Mouse (Mus musculus) liver, embryonic 13.5 days (tissue): ENCODE measurements around the gene Zdhhc6. TPM values are rescaled to one million over a fixed set of nuclear protein-coding genes. Genes with fewer than 3 reads are reported as not detected.

Source experiments
- ATAC-seq: fragments of 200-750 bp; cut with Nextera tagmentation; 2 replicates; pipeline ENCODE4 v1.8.0; 2017; ENCODE audit warnings: low read depth, mild to moderate bottlenecking, moderate number of reproducible peaks, moderate library complexity
- DNase-seq: peaks from one replicate; pipeline ENCODE4 v3.0.0; 2022
- H3K27ac ChIP-seq: fragments of 300-500 bp; sonication (generic); 2 replicates; pipeline ENCODE4 v1.5.1; 2015; ENCODE audit warnings: moderate library complexity, mild to moderate bottlenecking, inconsistent platforms
- H3K27me3 ChIP-seq: fragments of 300-500 bp; sonication (generic); 2 replicates; pipeline ENCODE4 v1.6.1; 2015; ENCODE audit warnings: mild to moderate bottlenecking, inconsistent platforms
- H3K36me3 ChIP-seq: fragments of 300-500 bp; sonication (generic); 2 replicates; pipeline ENCODE4 v1.6.1; 2015; ENCODE audit warnings: mild to moderate bottlenecking, inconsistent platforms
- H3K4me1 ChIP-seq: fragments of 300-500 bp; sonication (generic); replicated peaks from 2 replicates; pipeline ENCODE4 v1.6.1; 2015; ENCODE audit warnings: inconsistent platforms
- H3K4me2 ChIP-seq: fragments of 300-500 bp; sonication (generic); 2 replicates; pipeline ENCODE4 v1.6.1; 2015; ENCODE audit warnings: inconsistent platforms, mild to moderate bottlenecking, moderate library complexity
- H3K4me3 ChIP-seq: fragments of 300-500 bp; sonication (generic); replicated peaks from 2 replicates; pipeline ENCODE4 v1.5.1; 2015; ENCODE audit warnings: mild to moderate bottlenecking, inconsistent platforms
- H3K9ac ChIP-seq: fragments of 300-500 bp; sonication (generic); 2 replicates; pipeline ENCODE4 v1.6.1; 2015; ENCODE audit warnings: mild to moderate bottlenecking, inconsistent platforms
- H3K9me3 ChIP-seq: fragments of 300-500 bp; sonication (generic); replicated peaks from 2 replicates; pipeline ENCODE4 v1.6.1; 2016; ENCODE audit warnings: inconsistent platforms
- WGBS: fragments of 180-500 bp; shearing (Covaris S2); methylation state at CpG from one replicate; pipeline ENCODE4 v1.1.7; 2015; ENCODE audit not compliant: insufficient replicate concordance; 5-methylcytosine and 5-hydroxymethylcytosine counted together
- polyA plus RNA-seq: library from polyadenylated mRNA; unstranded; fragments of >200 nt; fragmentation: Nextera tagmentation; extraction: Ambion mirVana; gene quantifications from 2 replicates; pipeline ENCODE4 v1.2.1, GENCODE M21; 2015

Gene Zdhhc6
- polyA plus RNA-seq, 1 experiment from 2014 or later = 64.9 TPM

DNA sequence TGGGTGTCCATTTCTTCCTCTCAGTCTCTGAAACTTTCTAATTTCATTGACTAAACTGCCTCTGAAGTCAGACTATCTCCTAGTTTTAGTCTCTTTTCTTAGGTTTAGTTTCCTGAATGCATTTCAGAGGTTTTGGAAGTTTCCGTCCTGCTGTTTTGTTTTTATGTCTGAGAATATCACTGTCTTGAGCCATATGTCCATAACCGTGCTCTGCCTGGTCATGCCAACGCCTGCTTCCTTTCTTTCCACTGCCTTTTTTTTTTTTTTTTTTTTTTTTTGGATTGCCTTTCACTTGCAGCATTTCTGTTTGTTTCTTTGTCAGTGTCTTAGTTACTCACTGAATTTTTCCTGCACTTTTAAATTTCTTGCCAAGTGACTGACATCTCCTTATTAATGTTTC, 15.3 kb downstream of the Zdhhc6 start:
- Histone ChIP-seq H3K4me3 (no peak overlapping the region), H3K4me2 (no peak overlapping the region), H3K9me3 (no peaks in the 10 kb centered on the region), H3K36me3 (peaks cover 82% of the 10 kb centered on the region), H3K27ac (peak overlapping the region; percentile 29; the same call in 1 of the 2 replicates), H3K9ac (no peak overlapping the region), H3K27me3 (no peaks in the 10 kb centered on the region), H3K4me1 (peaks cover 25% of the 10 kb centered on the region)
- 82% methylated on average over 3 of the region's 3 CpGs for WGBS
- no peak for ATAC-seq
- DNase-seq = no peak

DNA sequence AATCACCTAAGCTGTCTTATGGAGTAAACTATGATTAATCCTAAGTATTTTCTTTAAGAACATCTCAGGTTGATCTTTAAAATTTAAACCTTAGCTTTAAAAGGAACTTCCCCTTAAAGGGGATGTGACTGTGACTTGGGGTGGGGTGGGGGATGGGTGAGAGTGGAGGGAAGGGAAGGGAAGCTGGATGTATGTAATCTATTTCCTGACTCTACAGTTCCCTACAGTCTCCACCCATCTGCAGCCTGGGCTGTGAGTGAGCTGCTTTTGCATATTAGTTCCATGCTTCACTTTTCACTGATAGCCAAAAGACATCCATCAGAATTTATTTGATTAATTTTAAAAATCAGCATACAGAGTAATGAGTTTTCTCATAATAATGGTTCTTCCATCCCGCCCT, 16.5 kb downstream of the Zdhhc6 start:
- no peak overlapping the region for H3K9ac ChIP-seq
- DNase-seq (no peak), ATAC-seq (no peak)
- WGBS = 85% methylated on average over 1 of the region's 1 CpGs
- no peaks in the 10 kb centered on the region for H3K9me3 ChIP-seq
- H3K36me3 ChIP-seq = peaks cover 91% of the 10 kb centered on the region
- H3K27ac ChIP-seq = no peak overlapping the region
- peaks cover 36% of the 10 kb centered on the region for H3K4me1 ChIP-seq
- no peak overlapping the region for H3K4me3 ChIP-seq
- H3K4me2 ChIP-seq = no peak overlapping the region
- H3K27me3 ChIP-seq = no peaks in the 10 kb centered on the region

DNA sequence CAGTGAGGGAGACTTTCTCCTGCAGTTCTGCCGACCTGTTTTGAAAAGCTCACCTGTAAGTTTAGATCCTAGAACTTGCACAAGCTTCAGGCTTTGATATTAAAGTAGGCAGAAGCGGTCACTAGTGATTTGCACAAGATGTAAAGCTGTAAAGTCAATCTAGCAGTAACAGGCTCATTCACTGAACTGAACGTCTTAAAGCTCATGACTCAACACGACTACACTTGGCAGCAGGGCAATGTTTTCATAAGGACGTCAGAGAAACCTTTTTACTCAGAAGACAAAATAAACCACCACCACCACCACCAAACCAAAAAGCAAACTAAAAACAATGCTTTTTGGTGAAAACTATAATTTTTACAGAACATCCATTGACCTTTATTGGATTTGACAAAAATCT, 17.9 kb downstream of the Zdhhc6 start:
- Histone ChIP-seq H3K9ac (no peak overlapping the region), H3K9me3 (no peaks in the 10 kb centered on the region), H3K4me3 (no peak overlapping the region), H3K27ac (no peak overlapping the region), H3K27me3 (no peaks in the 10 kb centered on the region), H3K4me1 (peaks cover 51% of the 10 kb centered on the region), H3K4me2 (no peak overlapping the region), H3K36me3 (peaks cover 91% of the 10 kb centered on the region)
- WGBS = 80% methylated on average over 5 of the region's 5 CpGs
- ATAC-seq = no peak
- DNase-seq = no peak

GRCm38 (mm10) chr19:55297489-55297888, 18.3 kb downstream of the Zdhhc6 start:
- Histone ChIP-seq H3K4me3 (no peak overlapping the region), H3K9ac (no peak overlapping the region), H3K9me3 (no peaks in the 10 kb centered on the region), H3K27me3 (no peaks in the 10 kb centered on the region), H3K4me1 (peaks cover 55% of the 10 kb centered on the region), H3K27ac (no peak overlapping the region), H3K4me2 (no peak overlapping the region), H3K36me3 (peaks cover 91% of the 10 kb centered on the region)
- WGBS = 81% methylated on average over 2 of the region's 2 CpGs
- DNase-seq = no peak
- ATAC-seq = no peak

- Histone ChIP-seq H3K4me2 (no peak overlapping the region), H3K27ac (0 out of 2 replicates have a peak overlapping the region, but pooled peaks have one; percentile 31)
Measured at GRCm38 (mm10) chr19:55296301-55296700, 19.5 kb downstream of the Zdhhc6 start.

GRCm38 (mm10) chr19:55295556-55295955, 20.3 kb downstream of the Zdhhc6 start:
- Histone ChIP-seq H3K4me3 (no peak overlapping the region), H3K9me3 (no peaks in the 10 kb centered on the region), H3K27ac (peak overlapping the region; percentile 67), H3K36me3 (peaks cover 90% of the 10 kb centered on the region), H3K9ac (no peak overlapping the region), H3K4me2 (0 out of 2 replicates have a peak overlapping the region, but pooled peaks have one; percentile 2), H3K4me1 (peaks cover 69% of the 10 kb centered on the region), H3K27me3 (no peaks in the 10 kb centered on the region)
- no peak for DNase-seq
- ATAC-seq = no peak
- WGBS = 54% methylated on average over 3 of the region's 3 CpGs

More at GRCm38 (mm10) chr19:55296301-55296700, 19.5 kb downstream of the Zdhhc6 start:
- Histone ChIP-seq H3K9ac (no peak overlapping the region), H3K4me1 (peaks cover 63% of the 10 kb centered on the region), H3K4me3 (no peak overlapping the region), H3K36me3 (peaks cover 90% of the 10 kb centered on the region), H3K27me3 (no peaks in the 10 kb centered on the region), H3K9me3 (no peaks in the 10 kb centered on the region)
- ATAC-seq = no peak
- 73% methylated on average over 2 of the region's 2 CpGs for whole genome bisulfite sequencing
- DNase-seq = no peak

DNA sequence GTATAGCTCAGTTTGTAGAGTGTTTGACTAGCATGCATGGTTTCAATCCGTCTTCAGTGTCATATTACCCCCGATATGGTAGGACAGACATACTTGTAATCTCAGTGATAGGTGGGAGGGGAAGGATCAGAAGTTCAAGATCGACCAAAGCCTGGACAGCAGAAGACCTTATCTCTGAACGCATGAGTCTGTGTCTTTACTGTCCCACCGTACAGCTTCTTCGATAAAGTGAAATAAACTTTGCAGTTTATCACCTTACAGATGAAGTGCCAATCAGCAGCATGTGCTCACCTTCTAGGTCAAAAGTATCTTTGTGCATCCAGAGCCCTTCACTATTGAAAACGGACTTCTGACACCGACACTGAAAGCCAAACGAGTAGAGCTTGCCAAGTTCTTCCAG, 20.8 kb downstream of the Zdhhc6 start:
- H3K4me2 ChIP-seq = no peak overlapping the region
- WGBS = 34% methylated on average over 9 of the region's 9 CpGs
- H3K4me3 ChIP-seq = no peak overlapping the region
- peak overlapping the region; percentile 67 for H3K27ac ChIP-seq
- H3K9ac ChIP-seq = no peak overlapping the region
- H3K9me3 ChIP-seq = no peaks in the 10 kb centered on the region
- H3K27me3 ChIP-seq = no peaks in the 10 kb centered on the region
- H3K36me3 ChIP-seq = peaks cover 90% of the 10 kb centered on the region
- ATAC-seq (peak; percentile 82), DNase-seq (no peak)
- peaks cover 70% of the 10 kb centered on the region for H3K4me1 ChIP-seq

- Histone ChIP-seq H3K36me3 (peaks cover 95% of the 10 kb centered on the region), H3K27me3 (no peaks in the 10 kb centered on the region), H3K4me3 (no peak overlapping the region), H3K9ac (peak overlapping the region; percentile 14; the same call in 1 of the 2 replicates), H3K4me1 (peaks cover 78% of the 10 kb centered on the region), H3K4me2 (no peak overlapping the region), H3K9me3 (no peaks in the 10 kb centered on the region), H3K27ac (peak overlapping the region; percentile 63)
- no peak for DNase-seq
- ATAC-seq = no peak
- 25% methylated on average over 4 of the region's 4 CpGs for WGBS
Measured at GRCm38 (mm10) chr19:55293175-55293574, 22.7 kb downstream of the Zdhhc6 start.

GRCm38 (mm10) chr19:55292210-55292850, 23.5 kb downstream of the Zdhhc6 start:
- Histone ChIP-seq H3K27me3 (no peaks in the 10 kb centered on the region), H3K9me3 (no peaks in the 10 kb centered on the region), H3K4me1 (peaks cover 74% of the 10 kb centered on the region), H3K36me3 (peaks cover 96% of the 10 kb centered on the region), H3K9ac (no peak overlapping the region), H3K4me2 (no peak overlapping the region), H3K4me3 (no peak overlapping the region), H3K27ac (peak overlapping the region; percentile 63)
- WGBS = 77% methylated on average over 2 of the region's 2 CpGs
- DNase-seq (no peak), ATAC-seq (no peak)

DNA sequence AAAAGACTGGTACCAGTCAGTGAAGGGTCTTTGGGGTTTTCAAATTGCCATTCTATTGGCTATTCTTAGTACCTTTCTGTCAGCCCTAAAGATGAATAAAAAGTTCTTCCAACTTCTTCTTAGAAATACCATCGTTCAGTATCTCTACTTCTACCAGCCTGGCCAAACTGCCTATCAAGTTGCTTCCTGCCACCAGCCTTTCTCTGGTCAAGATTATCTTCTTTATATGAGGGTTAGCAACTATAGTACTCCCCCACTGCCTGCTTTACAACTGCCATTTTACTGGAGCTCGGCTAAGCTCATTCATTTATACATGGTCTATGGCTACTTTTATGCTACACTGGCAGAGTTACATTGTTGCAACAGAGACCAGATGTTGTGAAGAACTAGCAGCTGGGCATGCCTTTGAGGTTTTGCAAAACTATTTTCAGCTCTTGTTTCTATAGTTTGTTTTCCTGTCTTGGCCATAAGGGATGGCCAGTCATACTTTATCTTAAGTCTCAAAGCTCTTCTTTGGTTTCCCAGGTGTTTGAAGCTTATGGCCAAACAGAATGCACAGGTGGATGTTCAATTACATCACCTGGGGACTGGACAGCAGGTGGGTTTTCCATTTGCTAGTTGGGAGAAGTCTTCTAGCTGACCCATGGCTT, 25.1 kb downstream of the Zdhhc6 start:
- no peak overlapping the region for H3K4me3 ChIP-seq
- H3K27me3 ChIP-seq = no peaks in the 10 kb centered on the region
- WGBS = 35% methylated on average over 2 of the region's 2 CpGs
- H3K4me1 ChIP-seq = peaks cover 77% of the 10 kb centered on the region
- ATAC-seq (no peak), DNase-seq (no peak)
- no peak overlapping the region for H3K4me2 ChIP-seq
- peak overlapping the region; percentile 17; the same call in 1 of the 2 replicates for H3K9ac ChIP-seq
- H3K9me3 ChIP-seq = no peaks in the 10 kb centered on the region
- peak overlapping the region; percentile 56 for H3K27ac ChIP-seq
- peaks cover 97% of the 10 kb centered on the region for H3K36me3 ChIP-seq

- H3K4me1 ChIP-seq = peaks cover 77% of the 10 kb centered on the region
- DNase-seq (no peak), ATAC-seq (no peak)
- no peak overlapping the region for H3K4me3 ChIP-seq
- H3K36me3 ChIP-seq = peaks cover 96% of the 10 kb centered on the region
- no peaks in the 10 kb centered on the region for H3K27me3 ChIP-seq
- H3K4me2 ChIP-seq = no peak overlapping the region
- 0 out of 2 replicates have a peak overlapping the region, but pooled peaks have one; percentile 10 for H3K27ac ChIP-seq
- no peak overlapping the region for H3K9ac ChIP-seq
- H3K9me3 ChIP-seq = no peaks in the 10 kb centered on the region
Measured at GRCm38 (mm10) chr19:55288974-55289373, 26.9 kb downstream of the Zdhhc6 start.
